ENCODE assay signal across 8 mouse cellular contexts in genomic region chr2:30414101-30414500, GRCm38 (mm10). TPM values are rescaled to one million over a fixed set of nuclear protein-coding genes. Genes with fewer than 3 reads are reported as not detected.
DNase-seq lines count a peak whose midpoint lies in the region; ATAC-seq and TF ChIP-seq lines count a peak whose summit lies in the region.

No protein-coding gene starts in this region.

- ATAC-seq in kidney, embryonic 14.5 days (ENCODE audit: low FRiP score, low TSS enrichment): no peak
- ATAC-seq in forebrain, postnatal 0 days: no peak
- ATAC-seq in midbrain, embryonic 13.5 days: no peak

- peak overlapping the region; percentile 64; the same call in 1 of the 2 replicates for H3K4me3 ChIP-seq in kidney, embryonic 14.5 days (ENCODE audit: low read length)
- H3K4me3 ChIP-seq in forebrain, postnatal 0 days (ENCODE audit: low read depth, low read length): no peak overlapping the region
- H3K4me3 ChIP-seq in midbrain, embryonic 13.5 days (replicated peaks): peak overlapping the region; percentile 92

- intact Hi-C loops in gastrocnemius, postnatal 14 days (cut with DNase I; ENCODE audit: low total_unique reads): no loop called here
- intact Hi-C loops in left cerebral cortex, postnatal 4 days (cut with DNase I): no loop called here

- DNase-seq in kidney, postnatal 10 days: no peak
- DNase-seq in cerebellum, postnatal 10 days: peak; percentile 58 to 61
- DNase-seq in forebrain, postnatal 0 days: no peak
- DNase-seq in gastrocnemius, postnatal 14 days: no peak
- no peak for DNase-seq in left cerebral cortex, postnatal 4 days
- DNase-seq in Muller cell, postnatal 12 days (ENCODE audit: inconsistent ontology term): no peak

- peaks cover 22% of the 10 kb centered on the region for H3K4me1 ChIP-seq in kidney, embryonic 14.5 days (ENCODE audit: control insufficient read depth, insufficient read depth, low read length)
- peaks cover 13% of the 10 kb centered on the region for H3K4me1 ChIP-seq in forebrain, postnatal 0 days (ENCODE audit: insufficient read depth)
- H3K4me1 ChIP-seq in midbrain, embryonic 13.5 days (replicated peaks): peaks cover 51% of the 10 kb centered on the region

- WGBS in kidney, embryonic 14.5 days: 92% methylated on average over 4 of the region's 4 CpGs
- 87% methylated on average over 4 of the region's 4 CpGs for WGBS in forebrain, postnatal 0 days
- WGBS in midbrain, embryonic 13.5 days: 87% methylated on average over 4 of the region's 4 CpGs

- TF ChIP-seq CTCF in forebrain, postnatal 0 days (IDR thresholded peaks at IDR 0.05; ENCODE audit: low read depth): no peak

- H3K36me3 ChIP-seq in kidney, embryonic 14.5 days (ENCODE audit: control insufficient read depth, insufficient read depth, low read length): peaks cover 12% of the 10 kb centered on the region; the same call in 1 of the 2 replicates
- peaks cover 29% of the 10 kb centered on the region for H3K36me3 ChIP-seq in forebrain, postnatal 0 days (ENCODE audit: insufficient read depth)
- H3K36me3 ChIP-seq in midbrain, embryonic 13.5 days: peaks cover 32% of the 10 kb centered on the region

- no peak overlapping the region for H3K27ac ChIP-seq in kidney, embryonic 14.5 days (ENCODE audit: low read depth, low read length)
- no peak overlapping the region for H3K27ac ChIP-seq in forebrain, postnatal 0 days (ENCODE audit: low read depth, low read length)
- H3K27ac ChIP-seq in midbrain, embryonic 13.5 days: no peak overlapping the region

- no peaks in the 10 kb centered on the region for H3K9me3 ChIP-seq in kidney, embryonic 14.5 days (ENCODE audit: control insufficient read depth, low read length)
- H3K9me3 ChIP-seq in forebrain, postnatal 0 days (ENCODE audit: low read length): no peaks in the 10 kb centered on the region
- H3K9me3 ChIP-seq in midbrain, embryonic 13.5 days: no peaks in the 10 kb centered on the region

- no peak overlapping the region for H3K9ac ChIP-seq in kidney, embryonic 14.5 days (ENCODE audit: low read depth, low read length)
- 0 out of 2 replicates have a peak overlapping the region, but pooled peaks have one; percentile 90 for H3K9ac ChIP-seq in forebrain, postnatal 0 days
- H3K9ac ChIP-seq in midbrain, embryonic 13.5 days (replicated peaks): 0 out of 2 replicates have a peak overlapping the region, but pooled peaks have one; percentile 52

- H3K4me2 ChIP-seq in kidney, embryonic 14.5 days (replicated peaks; ENCODE audit: low read depth, low read length): no peak overlapping the region
- peak overlapping the region; percentile 85 for H3K4me2 ChIP-seq in forebrain, postnatal 0 days (ENCODE audit: low read depth)
- H3K4me2 ChIP-seq in midbrain, embryonic 13.5 days (replicated peaks): peak overlapping the region; percentile 76

- H3K27me3 ChIP-seq in kidney, embryonic 14.5 days (ENCODE audit: control insufficient read depth, insufficient read depth, low read length): no peaks in the 10 kb centered on the region
- H3K27me3 ChIP-seq in forebrain, postnatal 0 days (ENCODE audit: insufficient read depth, low read length): no peaks in the 10 kb centered on the region
- H3K27me3 ChIP-seq in midbrain, embryonic 13.5 days: no peaks in the 10 kb centered on the region

RNA-seq across cellular contexts. Expression of gene Crat, which starts 1.5 kb away (rescaled TPM):
- 21.4 and 30.6 TPM in 2 replicates for polyA plus RNA-seq in kidney, embryonic 14.5 days (2014; fragmentation: Nextera tagmentation; extraction: Ambion mirVana)
- total RNA-seq in forebrain, postnatal 0 days (2014; rRNA removed): 28.0 and 33.6 TPM in 2 replicates
- 20.7 and 24.0 TPM in 2 replicates for polyA plus RNA-seq in forebrain, postnatal 0 days (2015; fragmentation: Nextera tagmentation; extraction: Ambion mirVana)
- polyA plus RNA-seq in midbrain, embryonic 13.5 days (2015; fragmentation: Nextera tagmentation; extraction: Ambion mirVana): 18.5 and 21.9 TPM in 2 replicates
- 100 to 1,000 TPM; 251 to 325 TPM for total RNA-seq in gastrocnemius, postnatal 14 days (2021)
- total RNA-seq in left cerebral cortex, postnatal 4 days (2021): 10 to 100 TPM; 33.2 to 33.3 TPM

RNA-seq across cellular contexts. Expression of gene Ptpa, which starts 1.7 kb away (rescaled TPM):
- 92.3 and 96.0 TPM in 2 replicates for polyA plus RNA-seq in kidney, embryonic 14.5 days (2014; fragmentation: Nextera tagmentation; extraction: Ambion mirVana)
- 129 and 132 TPM in 2 replicates for total RNA-seq in forebrain, postnatal 0 days (2014; rRNA removed)
- polyA plus RNA-seq in forebrain, postnatal 0 days (2015; fragmentation: Nextera tagmentation; extraction: Ambion mirVana): 143 and 148 TPM in 2 replicates
- 128 and 134 TPM in 2 replicates for polyA plus RNA-seq in midbrain, embryonic 13.5 days (2015; fragmentation: Nextera tagmentation; extraction: Ambion mirVana)
- total RNA-seq in gastrocnemius, postnatal 14 days (2021): 10 to 100 TPM; 71.1 to 80.7 TPM
- 100 to 1,000 TPM; 145 to 153 TPM for total RNA-seq in left cerebral cortex, postnatal 4 days (2021)

RNA-seq across cellular contexts. Expression of gene Dolpp1, which starts 22.0 kb away (rescaled TPM):
- polyA plus RNA-seq in kidney, embryonic 14.5 days (2014; fragmentation: Nextera tagmentation; extraction: Ambion mirVana): 31.0 and 34.7 TPM in 2 replicates
- total RNA-seq in forebrain, postnatal 0 days (2014; rRNA removed): 52.2 and 92.4 TPM in 2 replicates
- polyA plus RNA-seq in forebrain, postnatal 0 days (2015; fragmentation: Nextera tagmentation; extraction: Ambion mirVana): 40.1 and 44.7 TPM in 2 replicates
- 54.7 and 56.6 TPM in 2 replicates for polyA plus RNA-seq in midbrain, embryonic 13.5 days (2015; fragmentation: Nextera tagmentation; extraction: Ambion mirVana)
- 1 to 10 TPM; 7.0 to 7.3 TPM for total RNA-seq in gastrocnemius, postnatal 14 days (2021)
- total RNA-seq in left cerebral cortex, postnatal 4 days (2021): 10 to 100 TPM; 41.1 to 43.9 TPM

RNA-seq across cellular contexts. Expression of gene Miga2, which starts 50.1 kb away (rescaled TPM):
- 14.5 and 25.0 TPM in 2 replicates for polyA plus RNA-seq in kidney, embryonic 14.5 days (2014; fragmentation: Nextera tagmentation; extraction: Ambion mirVana)
- 57.4 and 70.8 TPM in 2 replicates for total RNA-seq in forebrain, postnatal 0 days (2014; rRNA removed)
- polyA plus RNA-seq in forebrain, postnatal 0 days (2015; fragmentation: Nextera tagmentation; extraction: Ambion mirVana): 24.4 and 28.6 TPM in 2 replicates
- polyA plus RNA-seq in midbrain, embryonic 13.5 days (2015; fragmentation: Nextera tagmentation; extraction: Ambion mirVana): 29.4 and 30.2 TPM in 2 replicates
- 10 to 100 TPM; 16.3 to 16.8 TPM for total RNA-seq in gastrocnemius, postnatal 14 days (2021)
- 10 to 100 TPM; 69.7 to 76.5 TPM for total RNA-seq in left cerebral cortex, postnatal 4 days (2021)

RNA-seq across cellular contexts. Expression of gene Sh3glb2, which starts 55.0 kb away (rescaled TPM):
- 69.4 and 70.9 TPM in 2 replicates for polyA plus RNA-seq in kidney, embryonic 14.5 days (2014; fragmentation: Nextera tagmentation; extraction: Ambion mirVana)
- 291 and 292 TPM in 2 replicates for total RNA-seq in forebrain, postnatal 0 days (2014; rRNA removed)
- 147 and 156 TPM in 2 replicates for polyA plus RNA-seq in forebrain, postnatal 0 days (2015; fragmentation: Nextera tagmentation; extraction: Ambion mirVana)
- 147 and 158 TPM in 2 replicates for polyA plus RNA-seq in midbrain, embryonic 13.5 days (2015; fragmentation: Nextera tagmentation; extraction: Ambion mirVana)
- 10 to 100 TPM; 23.2 to 28.1 TPM for total RNA-seq in gastrocnemius, postnatal 14 days (2021)
- 100 to 1,000 TPM; 161 to 176 TPM for total RNA-seq in left cerebral cortex, postnatal 4 days (2021)

Comparison
In these comparisons a context has a peak if more than half of its experiments do, and no peak if none do; other contexts are left out.
1. DNase-seq: peak in cerebellum, postnatal 10 days (2 of 2); none in kidney, postnatal 10 days (single experiment), forebrain, postnatal 0 days (single experiment), gastrocnemius, postnatal 14 days (single experiment), left cerebral cortex, postnatal 4 days (single experiment) and Muller cell, postnatal 12 days (single experiment).